Mouse (Mus musculus) ZHBTc4 (cell line): ENCODE results near the gene Nos1ap.
A peak's percentile ranks its signal among the peaks of the same experiment; 100 is the strongest.

Experiments used
- DNase-seq: peaks from one replicate; pipeline ENCODE4 v3.0.0-alpha.2; 2011; ENCODE audit warnings: low read depth, low spot score

Nos1ap gene

DNA sequence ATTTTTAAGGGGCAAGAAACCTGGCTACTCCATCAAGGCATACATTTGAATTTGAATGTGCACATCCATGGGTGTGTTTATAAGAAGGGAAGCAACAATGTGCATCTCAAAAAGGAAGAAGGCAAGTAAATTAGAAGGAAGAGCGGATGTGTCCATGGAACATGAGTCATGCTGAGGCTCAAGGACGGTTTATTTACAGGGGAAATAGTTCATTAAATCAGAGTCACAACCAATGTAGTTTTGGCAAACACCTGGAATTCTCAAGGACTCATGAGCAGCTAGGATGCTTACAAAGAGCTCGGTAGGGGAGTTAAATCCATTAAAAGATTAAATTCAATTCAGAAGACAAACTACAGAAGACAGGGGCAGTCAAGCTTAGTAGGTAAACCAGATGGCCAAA, 169.7 kb downstream of the Nos1ap start:
- peak; percentile 26 for DNase-seq

DNA sequence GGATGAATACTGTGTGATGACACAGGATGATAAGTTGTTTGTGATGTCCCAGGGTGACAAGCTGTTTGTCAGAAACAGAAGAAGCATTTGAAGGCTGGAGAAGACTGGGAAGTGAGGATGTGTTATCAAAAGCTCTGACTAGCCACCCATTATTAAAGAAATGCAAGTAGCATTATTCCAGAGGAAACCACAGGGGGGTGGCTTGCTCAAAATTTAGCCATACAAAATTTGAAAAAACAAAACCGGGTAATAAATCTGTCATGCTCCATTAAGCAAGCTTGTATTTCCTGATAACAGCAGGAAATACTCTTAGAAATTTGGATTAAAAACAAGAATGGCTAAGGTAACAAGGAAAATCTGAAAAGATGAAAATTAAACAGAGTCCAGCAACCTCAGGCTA, 171.5 kb downstream of the Nos1ap start:
- DNase-seq, result no peak

DNA sequence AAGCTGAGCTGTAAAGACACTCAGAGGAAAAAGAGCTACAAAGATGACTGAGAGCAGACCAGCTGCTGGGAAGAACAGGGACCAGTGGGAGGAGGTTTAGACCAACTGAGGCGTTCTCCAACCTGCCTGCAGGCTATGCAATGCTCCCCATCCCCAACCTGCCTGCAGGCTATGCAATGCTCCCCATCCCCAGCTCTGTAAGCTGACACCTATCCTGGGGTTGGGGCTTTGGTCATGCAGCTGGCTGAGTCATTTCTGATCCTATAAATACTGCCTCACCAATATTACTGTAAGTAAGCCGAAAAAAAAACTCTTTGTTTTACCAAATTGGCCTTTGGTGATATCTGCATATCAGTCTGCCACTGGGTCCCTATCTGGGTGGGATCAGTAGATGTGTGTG, 172.7 kb downstream of the Nos1ap start:
- DNase-seq, result no peak

DNA sequence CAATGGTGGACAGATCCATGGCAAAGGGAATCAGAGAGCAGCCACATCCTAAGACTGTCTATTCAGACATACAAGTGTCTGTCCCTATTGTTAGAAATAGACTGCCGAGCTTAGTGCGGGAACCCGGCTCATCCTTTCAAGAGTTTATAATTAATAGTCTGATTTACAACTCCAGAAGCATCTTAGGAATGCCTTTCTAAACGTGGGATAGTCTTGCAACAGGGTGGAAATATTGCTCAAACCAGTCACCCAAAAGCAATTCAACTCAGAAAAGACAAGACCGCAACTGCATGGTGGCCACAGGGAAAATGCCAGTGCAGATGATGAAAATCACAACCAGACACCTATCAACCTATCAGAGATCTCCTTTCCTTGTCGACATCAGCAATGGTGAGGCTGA, 173.5 kb downstream of the Nos1ap start:
- no peak for DNase-seq

DNA sequence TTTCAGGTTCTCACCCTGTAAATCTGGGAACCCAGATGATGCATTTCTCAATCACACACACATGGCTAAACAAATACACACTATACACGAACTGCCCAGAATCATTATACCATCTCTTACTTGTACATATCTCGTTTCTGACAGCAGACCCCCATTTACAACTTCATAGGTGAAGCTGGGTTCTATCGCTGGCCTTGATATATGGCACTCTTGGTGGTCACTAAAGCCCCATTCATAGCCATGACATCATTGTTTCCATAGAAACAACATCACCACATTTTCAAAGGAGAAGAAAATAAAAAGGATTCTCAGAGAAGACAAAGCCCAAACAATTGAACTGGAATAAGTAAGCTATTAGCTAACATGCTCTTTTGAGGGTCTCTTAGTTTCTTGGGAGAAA, 174.3 kb downstream of the Nos1ap start:
- no peak for DNase-seq

DNA sequence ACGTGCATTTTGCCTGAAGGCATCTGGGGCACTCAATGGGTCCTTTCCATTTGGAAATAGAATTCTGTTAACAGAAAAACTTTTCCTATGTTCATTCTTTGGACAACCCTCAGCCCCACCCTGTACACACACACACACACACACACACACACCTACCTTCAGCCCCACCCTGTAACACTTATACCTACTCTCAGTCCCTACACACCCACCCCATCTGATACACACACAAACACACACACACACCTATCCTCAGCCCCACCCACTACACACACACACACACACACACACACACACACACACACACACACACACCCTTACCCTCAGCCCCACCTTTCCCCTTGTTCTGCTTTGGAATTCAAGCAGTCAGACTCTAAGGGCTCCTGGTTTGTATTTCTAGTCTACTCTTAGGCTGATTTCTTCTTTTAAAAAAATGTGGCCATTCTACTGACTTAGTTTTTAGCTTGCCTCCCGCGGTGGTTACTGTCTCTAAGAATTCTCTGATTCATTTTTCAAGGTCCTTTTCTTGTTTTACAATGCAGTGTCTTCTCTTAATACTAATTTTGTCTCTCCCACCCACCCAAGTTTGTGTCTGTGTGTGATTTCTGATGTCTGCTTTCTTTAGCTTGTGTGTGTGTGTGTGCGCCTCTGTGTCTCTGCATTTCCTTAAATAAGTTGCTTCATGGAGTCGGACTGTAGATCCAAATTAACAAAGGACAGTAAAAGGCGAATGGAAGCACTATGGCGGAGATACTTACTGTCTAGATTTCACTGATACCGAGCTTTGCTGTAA, 179.1 kb downstream of the Nos1ap start:
- no peak for DNase-seq

DNA sequence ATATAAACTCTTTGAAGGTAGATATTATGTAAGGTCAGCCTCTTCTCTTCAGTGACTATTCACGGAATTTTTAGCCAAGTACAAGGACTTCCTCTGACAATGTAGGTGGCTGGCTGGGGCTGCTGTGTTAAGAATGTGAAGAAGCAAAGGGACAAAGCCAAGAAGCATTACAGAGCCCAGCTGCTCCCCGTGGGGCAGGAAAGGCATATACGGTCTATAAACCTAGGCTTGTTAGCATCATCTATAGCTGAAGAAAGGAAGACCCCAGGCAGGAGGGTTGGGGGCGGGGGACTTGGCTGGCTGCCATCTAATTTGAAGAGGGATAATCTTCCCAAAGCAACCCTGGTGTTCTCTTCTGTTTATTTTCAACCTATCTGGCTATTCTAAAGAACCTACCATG, 180.6 kb downstream of the Nos1ap start:
- no peak for DNase-seq

DNA sequence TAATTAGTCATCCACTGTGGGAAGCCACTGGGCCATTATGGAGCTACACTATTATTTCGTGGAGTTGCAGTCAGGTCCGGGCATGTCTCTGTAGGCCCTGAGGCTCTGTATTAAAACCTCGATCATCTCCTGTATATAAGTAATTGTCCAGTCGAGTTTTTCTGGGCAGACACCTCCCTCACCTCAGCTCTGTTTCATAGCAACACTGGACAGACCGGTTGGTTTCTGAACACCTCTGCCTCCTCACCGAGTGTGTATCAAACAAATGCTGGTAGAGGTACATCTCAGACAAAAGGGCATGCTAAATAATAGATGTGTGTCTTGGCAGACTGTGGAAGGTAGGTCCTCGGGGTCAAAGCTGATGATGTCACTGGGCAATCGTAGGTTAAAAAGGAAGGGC, 182.7 kb downstream of the Nos1ap start:
- no peak for DNase-seq

DNA sequence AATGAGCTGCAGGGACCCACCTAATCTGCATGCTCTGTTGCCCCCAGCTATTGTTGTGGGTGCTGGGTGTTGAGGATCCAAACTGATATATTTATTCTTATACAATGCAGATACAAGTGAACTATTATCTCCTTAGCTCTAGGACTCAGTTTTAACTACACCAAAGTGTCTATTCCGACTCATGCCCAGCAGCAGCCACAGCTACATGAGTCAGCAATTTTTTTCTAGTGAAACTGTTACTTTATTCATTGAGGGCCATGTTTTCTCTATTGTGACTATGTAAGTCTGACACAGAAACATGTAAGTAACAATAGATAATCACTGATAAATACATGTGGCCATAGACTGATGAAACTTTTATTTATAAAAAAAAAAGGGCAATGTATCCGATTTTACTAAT, 184.5 kb downstream of the Nos1ap start:
- DNase-seq, result no peak

DNA sequence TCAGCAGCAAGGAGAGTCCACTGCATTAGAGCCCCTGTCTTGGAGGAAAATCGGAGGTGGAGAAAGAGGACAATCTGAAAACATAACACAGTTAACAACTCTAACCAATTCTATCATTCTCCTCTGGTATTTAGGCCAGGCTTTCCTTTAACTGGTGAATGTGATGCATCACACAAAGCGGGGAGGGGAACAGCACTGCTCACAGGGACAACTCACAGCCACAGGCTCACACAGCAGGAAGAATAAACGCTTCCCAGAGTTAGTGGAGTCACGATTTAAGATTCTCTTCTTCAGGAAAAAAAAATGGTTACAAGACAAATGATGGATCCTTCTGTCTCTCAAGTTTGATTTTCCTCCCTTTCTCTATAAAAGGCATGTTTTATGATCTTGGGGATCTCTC, 187.0 kb downstream of the Nos1ap start:
- no peak for DNase-seq

DNA sequence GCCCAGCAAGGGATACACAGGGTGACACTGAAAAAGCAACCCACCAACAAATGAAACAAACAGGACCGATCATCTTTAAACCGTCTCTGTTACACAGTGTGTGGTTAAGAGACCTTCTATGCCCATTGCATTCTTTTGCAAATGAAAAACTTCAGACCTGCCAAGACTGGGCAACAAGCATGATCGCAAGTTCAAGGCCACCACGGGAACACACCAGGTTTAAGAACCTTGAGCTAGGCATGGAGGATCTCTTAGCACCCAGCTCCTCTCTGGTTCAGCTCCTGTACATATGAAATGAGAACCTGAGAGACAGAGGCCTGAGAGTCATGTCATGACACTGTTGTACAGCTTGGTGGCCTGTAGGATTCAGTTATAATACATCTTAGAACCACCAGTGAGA, 190.8 kb downstream of the Nos1ap start:
- DNase-seq, result no peak

DNA sequence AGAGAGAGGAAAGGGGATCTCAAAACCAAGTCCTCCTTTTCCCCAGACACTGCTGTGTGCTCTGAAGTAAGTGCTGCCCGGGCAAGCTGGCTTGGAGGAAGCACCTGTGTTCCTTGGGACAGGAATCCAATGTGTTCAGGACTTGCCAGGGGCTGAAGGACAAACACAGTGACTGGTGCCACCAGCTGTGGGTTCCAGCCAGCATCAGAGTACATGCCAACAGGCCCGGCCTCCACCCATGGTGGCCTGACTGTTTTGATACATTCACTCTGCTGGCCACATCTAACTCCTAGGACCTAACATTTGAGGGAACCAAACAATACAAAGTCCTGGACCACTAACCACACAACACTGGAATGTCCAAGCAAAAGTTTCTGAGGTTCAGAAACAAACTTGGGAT, 194.6 kb downstream of the Nos1ap start:
- DNase-seq, result no peak

DNA sequence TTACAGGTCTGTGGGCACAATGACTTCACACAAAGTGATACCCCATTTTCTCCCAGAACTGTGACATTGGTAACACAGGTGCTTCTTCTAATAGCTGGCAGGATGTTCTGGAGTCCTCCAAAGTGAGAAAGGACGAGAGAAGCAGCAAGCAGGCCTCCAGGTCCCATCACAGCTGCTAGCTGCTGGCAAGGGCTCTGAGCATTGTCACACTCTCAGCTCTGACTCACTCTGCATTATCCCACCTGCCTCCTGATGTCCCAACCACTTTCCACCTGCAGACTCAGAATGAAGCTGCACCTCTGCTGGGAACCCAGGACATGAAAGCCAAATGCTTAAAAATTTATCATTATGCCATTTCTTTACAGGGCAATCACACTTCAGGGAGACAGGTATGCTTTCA, 195.0 kb downstream of the Nos1ap start:
- DNase-seq, result no peak

DNA sequence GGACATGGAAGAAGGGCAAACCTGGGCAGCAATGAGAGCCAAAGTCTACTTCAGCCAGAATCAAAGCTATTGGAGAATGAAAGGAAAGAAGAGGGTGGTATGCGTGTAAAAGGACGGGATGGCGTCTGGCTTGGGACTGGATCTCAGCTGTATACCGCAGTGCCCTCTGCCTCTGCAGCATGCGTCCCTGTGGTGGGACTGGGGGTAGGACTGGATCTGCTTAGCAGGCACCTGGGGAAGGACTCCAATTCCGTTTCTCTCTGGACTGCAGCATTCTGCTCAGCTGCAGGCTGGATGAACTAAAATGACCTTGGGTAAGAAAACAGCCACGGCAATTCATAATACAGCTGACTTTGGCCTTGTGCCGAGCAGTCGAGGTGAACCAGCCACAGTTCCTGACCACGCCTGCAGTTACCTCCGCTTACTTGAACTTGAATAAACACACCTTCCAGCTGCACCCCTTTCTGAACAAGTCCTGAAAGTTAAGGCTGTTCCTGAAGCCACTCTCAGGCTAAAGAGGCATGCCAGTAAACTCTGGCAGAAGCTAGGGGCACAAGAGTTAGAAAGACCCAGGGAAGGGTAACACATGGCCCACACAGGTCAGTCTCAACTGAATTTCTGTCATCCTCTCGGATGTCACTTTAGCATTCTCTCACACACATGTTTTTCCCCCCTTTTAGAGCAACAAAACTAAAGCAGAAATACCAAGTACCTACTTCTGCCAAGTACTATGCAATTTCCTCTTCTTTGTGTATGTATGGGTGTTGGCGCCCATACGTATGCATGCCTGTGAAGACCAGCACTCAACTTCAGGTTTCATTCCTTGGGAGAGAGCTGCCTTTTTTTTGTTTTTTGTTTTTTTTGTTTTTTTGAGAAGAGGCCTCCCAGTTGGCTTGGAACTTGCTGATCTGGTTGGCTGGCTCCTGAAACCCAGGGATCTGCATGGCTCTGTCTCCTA, 196.6 kb downstream of the Nos1ap start:
- DNase-seq, result peak; percentile 42

DNA sequence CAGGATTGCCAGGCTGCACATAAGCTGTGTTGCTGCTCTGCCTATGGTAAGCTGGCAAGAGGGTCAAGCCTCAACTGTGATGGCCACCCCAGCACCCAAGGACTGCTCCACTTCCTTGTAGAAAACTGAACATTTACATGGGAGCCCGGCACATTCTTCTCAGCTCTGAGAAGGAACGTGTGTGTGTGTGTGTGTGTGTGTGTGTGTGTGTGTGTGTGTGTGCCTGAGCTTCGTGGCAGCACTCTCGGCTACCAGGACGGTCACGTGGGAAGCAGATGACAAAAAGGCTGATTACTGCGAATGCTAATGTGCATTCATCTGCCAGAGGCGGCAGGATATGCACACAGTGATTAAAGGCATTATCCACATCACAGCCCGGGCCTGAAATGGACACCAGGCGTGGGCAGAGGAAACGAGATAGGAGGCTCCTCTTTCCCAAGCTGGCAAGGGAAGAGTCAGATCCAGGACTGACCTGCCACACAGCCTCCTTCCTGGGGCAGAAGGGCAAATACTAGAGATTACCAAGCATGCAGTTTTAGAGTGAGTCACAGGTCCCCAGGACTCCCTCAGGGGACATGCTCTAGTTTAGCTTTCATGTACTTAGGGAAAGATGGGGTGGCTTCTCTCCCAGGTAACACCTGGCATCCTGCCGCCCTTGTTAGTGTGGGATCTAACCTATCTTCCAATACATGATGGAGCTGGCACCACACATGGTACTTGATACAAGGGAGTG, 202.3 kb downstream of the Nos1ap start:
- DNase-seq, result no peak

DNA sequence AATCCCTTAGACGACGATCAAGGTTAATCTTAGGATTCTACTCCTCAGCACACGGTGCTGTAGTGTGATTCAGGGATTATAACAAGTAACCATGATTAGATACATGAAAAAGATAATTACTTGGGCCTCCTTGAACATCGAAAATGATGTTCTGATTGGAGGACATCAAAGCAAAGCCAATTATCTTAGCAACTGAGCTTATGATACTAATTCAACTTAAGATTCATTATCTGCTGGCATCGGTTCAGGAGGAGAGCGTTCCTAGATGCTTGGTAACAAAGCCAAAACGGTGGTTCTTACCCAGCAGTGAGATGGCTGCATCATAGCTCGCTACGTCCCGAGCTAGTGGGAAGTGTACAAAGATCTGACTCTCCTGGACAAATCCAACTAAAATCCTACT, 204.2 kb downstream of the Nos1ap start:
- no peak for DNase-seq

DNA sequence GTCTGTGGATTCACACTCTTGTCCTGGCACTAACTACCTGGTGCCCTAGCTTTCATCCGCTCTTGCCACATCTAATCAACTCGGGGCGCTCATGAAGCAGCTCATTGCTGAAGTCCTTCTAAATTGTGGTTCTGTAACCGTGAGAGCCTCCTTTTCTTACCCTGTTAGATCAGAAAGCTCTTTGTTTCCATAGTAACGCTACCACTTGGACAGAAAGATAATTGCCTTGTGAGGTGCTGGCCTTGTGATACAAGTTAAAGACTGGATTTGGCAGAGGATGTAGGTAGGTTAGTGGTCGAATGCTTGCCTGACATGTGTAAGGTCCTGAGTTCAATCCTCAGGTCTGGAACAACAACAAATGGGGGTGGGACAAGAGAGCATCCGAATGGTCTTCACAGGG, 206.1 kb downstream of the Nos1ap start:
- no peak for DNase-seq

DNA sequence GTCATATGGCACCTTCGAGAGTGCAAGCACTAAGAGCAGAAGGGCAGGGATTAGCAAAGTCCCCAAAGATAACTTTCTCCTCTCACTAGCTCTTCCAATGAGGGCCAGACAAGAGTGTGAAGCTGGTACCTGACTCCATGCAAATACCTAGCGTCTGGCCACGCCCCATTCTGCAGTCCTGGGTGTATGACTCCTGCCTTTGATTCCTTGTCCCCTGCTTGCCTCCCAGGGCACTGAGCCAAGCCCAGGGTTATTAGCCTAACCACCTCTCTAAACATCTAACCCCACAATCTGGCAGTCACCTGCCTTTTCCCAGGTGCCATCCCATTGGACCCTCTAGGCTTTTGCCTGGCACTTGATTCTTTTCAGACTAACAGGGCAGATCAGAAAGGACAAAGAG, 208.2 kb downstream of the Nos1ap start:
- DNase-seq, result no peak

DNA sequence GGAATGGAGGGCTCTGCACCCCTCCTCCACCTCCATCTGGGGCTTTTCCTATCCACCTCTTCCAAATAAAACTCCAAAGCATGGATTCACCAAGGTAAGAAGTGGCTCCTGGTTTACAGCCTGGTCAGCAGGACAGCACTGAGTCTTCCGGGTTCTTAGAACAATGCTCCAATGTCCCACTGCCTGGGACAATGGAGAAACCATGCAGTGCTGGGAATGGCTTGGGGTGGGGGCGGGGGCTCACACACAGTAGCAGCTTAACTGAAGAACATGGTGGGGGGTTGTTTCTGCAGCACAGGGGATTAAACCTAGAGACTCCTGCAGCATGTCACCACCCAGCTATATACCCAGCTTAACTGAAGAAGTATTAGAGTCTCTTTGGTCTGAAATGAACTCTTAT, 209.2 kb downstream of the Nos1ap start:
- peak; percentile 18 for DNase-seq

DNA sequence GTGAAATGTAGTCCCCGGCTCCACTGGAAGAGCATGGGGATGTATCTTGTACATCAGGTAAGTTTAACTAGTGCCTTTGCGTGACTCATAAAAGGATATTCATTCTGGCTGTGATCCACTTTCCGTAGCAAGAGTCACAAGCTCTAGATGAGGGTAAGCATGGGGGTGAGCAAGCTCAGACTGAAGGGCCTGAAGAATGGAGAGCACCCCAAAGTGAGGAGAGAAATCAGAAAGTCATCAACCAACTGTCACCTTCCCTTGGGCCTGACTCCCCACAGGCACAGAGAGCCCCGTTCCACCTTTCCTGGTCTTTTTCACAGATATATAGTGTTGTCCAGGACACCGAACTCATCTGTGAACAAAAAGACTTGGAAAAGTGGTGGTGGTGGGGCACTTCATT, 213.9 kb downstream of the Nos1ap start:
- no peak for DNase-seq

DNA sequence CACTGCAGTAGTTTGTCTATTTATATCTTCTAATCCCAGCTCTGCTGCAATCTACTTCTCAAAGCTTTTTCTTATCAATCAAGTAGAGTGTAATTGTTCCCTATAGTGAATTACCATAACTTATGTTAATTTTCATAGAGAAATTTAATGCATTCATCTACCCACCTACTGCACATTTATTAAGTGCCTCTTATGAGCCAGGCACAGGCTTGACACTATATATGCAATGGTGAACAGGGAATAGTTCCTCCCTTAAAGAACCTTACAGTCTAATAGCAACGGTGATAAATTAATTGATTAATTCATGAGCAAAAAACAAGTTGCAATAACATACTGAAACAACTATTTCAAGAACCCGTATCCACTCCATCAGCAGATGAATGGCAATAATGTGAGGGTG, 215.9 kb downstream of the Nos1ap start:
- DNase-seq, result no peak

DNA sequence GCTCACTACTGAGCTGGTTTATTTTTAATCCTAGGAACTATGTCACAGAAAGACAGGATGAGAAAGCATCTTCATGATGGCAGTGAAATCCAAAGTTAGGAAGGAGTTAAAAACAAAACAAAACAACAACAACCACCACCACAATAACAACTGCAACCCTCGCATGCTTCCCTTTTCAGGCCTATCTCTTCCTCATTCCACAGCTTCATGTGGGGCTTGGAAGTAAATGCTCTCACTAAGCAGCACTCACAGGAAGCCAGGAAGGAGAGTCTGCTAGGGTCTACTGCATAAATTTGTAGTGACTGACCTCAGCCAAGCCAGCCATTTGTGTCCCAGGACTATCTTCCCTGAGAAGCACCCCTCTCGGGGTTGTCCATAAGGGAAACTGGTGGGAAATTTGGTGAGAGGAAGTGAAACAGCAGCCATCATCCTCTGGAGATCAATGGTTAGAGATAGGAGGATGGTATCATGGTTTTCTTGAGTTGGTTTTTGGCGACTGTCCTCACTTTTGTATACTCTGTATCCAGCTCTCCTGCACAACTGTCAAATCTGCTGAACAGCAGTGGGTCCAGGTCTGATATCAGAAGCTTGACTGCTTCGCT, 218.4 kb downstream of the Nos1ap start:
- DNase-seq, result no peak
